Mouse (Mus musculus): Measurements from ENCODE around the gene Pdcd1lg2.

DNA sequence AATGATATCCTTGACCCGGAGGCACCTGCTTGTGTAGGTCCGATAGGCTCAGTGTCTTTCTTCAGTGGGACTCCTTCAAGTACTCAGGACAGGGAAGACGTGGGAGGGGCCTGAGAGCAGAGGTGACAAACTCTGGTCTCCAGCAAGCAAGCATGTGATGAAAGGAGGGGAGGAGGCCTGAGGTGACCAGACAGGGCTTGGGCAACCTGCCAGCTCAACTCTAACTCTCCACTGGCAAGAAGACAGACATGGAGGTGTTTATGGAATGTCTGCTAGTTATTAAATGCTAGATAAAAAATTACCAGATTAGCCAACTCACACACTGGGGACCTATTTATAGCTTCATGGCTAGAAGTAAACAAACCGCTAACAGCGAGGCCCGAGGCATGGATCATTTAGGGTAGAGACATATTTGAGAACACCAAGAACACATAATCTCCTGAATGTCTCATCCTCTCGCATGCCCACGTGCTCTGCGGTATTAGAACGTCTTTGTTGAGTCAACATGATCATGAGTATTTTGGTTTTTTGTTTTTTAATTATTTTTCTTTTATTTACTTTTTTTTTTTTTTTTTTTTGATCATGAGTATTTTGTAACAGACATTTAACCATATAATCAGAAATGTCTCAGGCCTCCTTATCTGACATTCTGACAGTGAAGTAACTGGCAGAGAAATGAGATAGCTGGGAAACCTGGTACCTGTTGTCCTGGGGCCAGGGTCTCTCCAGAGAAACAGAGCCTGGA, 58.4 kb downstream of the Pdcd1lg2 start:
- TF ChIP-seq CTCF (IDR thresholded peaks at IDR 0.05; ENCODE audit: insufficient read depth, low read length) (no peak), POLR2A (IDR thresholded peaks at IDR 0.05; ENCODE audit: borderline replicate concordance, extremely low read depth, low read depth, low read length) (no peak)

Data from lung, adult 2 months (tissue).